In genomic region chr3:20295546-20295945, GRCm38 (mm10) we compare ENCODE assay signal across 22 mouse cellular contexts. TPM values are rescaled to one million over a fixed set of nuclear protein-coding genes. Genes with fewer than 3 reads are reported as not detected.
DNase-seq lines count a peak whose midpoint lies in the region; ATAC-seq and TF ChIP-seq lines count a peak whose summit lies in the region.
"Had no signal": no experiment of that assay in that cellular context is flagged by ENCODE, and none has a peak within 500 bp of the region (broad histone marks: within the 10 kb centered on the region; RNA-seq: fewer than 3 reads in every experiment).

No protein-coding gene starts in this region.

- no peak overlapping the region for H3K27ac ChIP-seq in MEL (ENCODE audit: control insufficient read depth, low read depth, low read length)

- no peak overlapping the region for H3K4me3 ChIP-seq in G1E (ENCODE audit: low read depth, low read length)
- H3K4me3 ChIP-seq in MEL (ENCODE audit: control insufficient read depth in 1 of 2, insufficient read depth in 1 of 2, low read depth in 2 of 2, low read length in 2 of 2): no peak overlapping the region

- intact Hi-C loops in gastrocnemius, postnatal 36 days (cut with DNase I): no loop called here

- TF ChIP-seq CTCF in G1E (IDR thresholded peaks at IDR 0.05; ENCODE audit: low read depth, low read length) (no peak), MEL (IDR thresholded peaks at IDR 0.05 in 2 of 3, conservative IDR thresholded peaks at IDR 0.05 in 1 of 3; ENCODE audit: control insufficient read depth in 1 of 3, insufficient read depth in 1 of 3, low read depth in 2 of 3, low read length in 3 of 3, poor library complexity in 1 of 3, severe bottlenecking in 1 of 3) (no peak)

- H3K27me3 ChIP-seq in G1E (ENCODE audit: insufficient read depth, low read length) (no peaks in the 10 kb centered on the region), MEL (ENCODE audit: control insufficient read depth in 1 of 2, insufficient read depth in 2 of 2, low read length in 2 of 2) (no peaks in the 10 kb centered on the region)
- H3K27me3 ChIP-seq: CH12.LX had no signal

- TF ChIP-seq EP300 in MEL (IDR thresholded peaks at IDR 0.05; ENCODE audit: low read depth in 1 of 2, low read length in 2 of 2): peak in 1 of 2 experiments; percentile 51; a peak in 1 of 4 replicates

- H3K4me1 ChIP-seq in G1E (ENCODE audit: insufficient read depth, low read depth, low read length) (peaks cover 34% of the 10 kb centered on the region), MEL (ENCODE audit: control insufficient read depth in 1 of 2, insufficient read depth in 2 of 2, low read length in 2 of 2) (peaks cover 0 to 5% of the 10 kb centered on the region in 2 experiments; a peak in 3 of 4 replicates)

- TF ChIP-seq RAD21 in MEL (IDR thresholded peaks at IDR 0.05; ENCODE audit: low read depth, low read length): no peak

- peak; percentile 79 for ATAC-seq in G1E (ENCODE audit: extremely low read depth, insufficient number of reproducible peaks, low FRiP score, poor library complexity, severe bottlenecking)
- ATAC-seq: activated CD4-positive, CD25-positive, alpha-beta regulatory T cell, adult 4 months; CD4-positive, CD25-positive, alpha-beta regulatory T cell, adult 4 months; Patski had no signal

- no peak overlapping the region for H3K9ac ChIP-seq in MEL (ENCODE audit: control insufficient read depth, low read depth, low read length, poor library complexity, severe bottlenecking)

- no peaks in the 10 kb centered on the region for H3K36me3 ChIP-seq in G1E (replicated peaks)
- H3K36me3 ChIP-seq in MEL (ENCODE audit: control insufficient read depth in 1 of 2, insufficient read depth in 2 of 2, low read length in 2 of 2): peaks cover 0 to 12% of the 10 kb centered on the region in 2 experiments; a peak in 2 of 4 replicates

- peak; percentile 1 for DNase-seq in G1E (ENCODE audit: low spot score)
- no peak for DNase-seq in MEL (ENCODE audit: low read depth, low spot score)
- DNase-seq in gastrocnemius, postnatal 36 days: no peak
- DNase-seq in layer of hippocampus, postnatal 36 days: no peak
- DNase-seq: adrenal gland, adult 2 months; adrenal gland, adult 8-10 months; adrenal gland, postnatal 10 days; adrenal gland, postnatal 14 days; adrenal gland, postnatal 25 days; adrenal gland, postnatal 36 days; B cell, adult 2 months; cerebellum, adult 11 months; cerebellum, adult 11-12 months; cerebellum, adult 18-20 months; cerebellum, adult 2 months; cerebellum, adult 8-10 months had no signal

- TF ChIP-seq POLR2A in MEL (IDR thresholded peaks at IDR 0.05; ENCODE audit: control insufficient read depth in 1 of 2, insufficient read depth in 1 of 2, low read depth in 1 of 2, low read length in 2 of 2, poor library complexity in 1 of 2): no peak

- H3K9me3 ChIP-seq in G1E (replicated peaks): no peaks in the 10 kb centered on the region
- H3K9me3 ChIP-seq in MEL (replicated peaks; ENCODE audit: insufficient read depth, low read length): no peaks in the 10 kb centered on the region

- H3K79me2 ChIP-seq in MEL (ENCODE audit: control insufficient read depth, insufficient read depth, low read length, poor library complexity): no peaks in the 10 kb centered on the region

TF ChIP-seq in MEL, 35 proteins besides CTCF, POLR2A, EP300 and RAD21:
- no peak for TF ChIP-seq BHLHE40 (IDR thresholded peaks at IDR 0.05; ENCODE audit: borderline replicate concordance, low read depth, low read length)
- TF ChIP-seq RCOR1 (IDR thresholded peaks at IDR 0.05; ENCODE audit: low read depth, low read length): no peak; the same call in 1 of the 2 replicates
- TF ChIP-seq TAL1 (IDR thresholded peaks at IDR 0.05; ENCODE audit: low read length): no peak
- no peak for TF ChIP-seq GATA1 (IDR thresholded peaks at IDR 0.05; ENCODE audit: low read depth, low read length)
- no peak for TF ChIP-seq CHD2 (IDR thresholded peaks at IDR 0.05; ENCODE audit: low read length)
- TF ChIP-seq POLR2AphosphoS2 (IDR thresholded peaks at IDR 0.05; ENCODE audit: low read length): no peak
- no peak for TF ChIP-seq HCFC1 (IDR thresholded peaks at IDR 0.05; ENCODE audit: low read depth, low read length)
- peak; percentile 31; the same call in 1 of the 2 replicates for TF ChIP-seq TCF12 (IDR thresholded peaks at IDR 0.05; ENCODE audit: low read depth, low read length)
- TF ChIP-seq MAFK (IDR thresholded peaks at IDR 0.05; ENCODE audit: borderline replicate concordance, low read depth, low read length): no peak
- TF ChIP-seq ZMIZ1 (IDR thresholded peaks at IDR 0.05; ENCODE audit: low read depth, low read length): no peak
- TF ChIP-seq E2F4 (IDR thresholded peaks at IDR 0.05; ENCODE audit: borderline replicate concordance, low read depth, low read length): no peak
- TF ChIP-seq JUND (IDR thresholded peaks at IDR 0.05; ENCODE audit: low read depth, low read length): no peak
- no peak for TF ChIP-seq POLR2AphosphoS5 (IDR thresholded peaks at IDR 0.05; ENCODE audit: borderline replicate concordance, low read depth, low read length)
- no peak for TF ChIP-seq MAZ (IDR thresholded peaks at IDR 0.05; ENCODE audit: low read depth, low read length)
- no peak for TF ChIP-seq GABPA (IDR thresholded peaks at IDR 0.05; ENCODE audit: low read depth, low read length)
- no peak for TF ChIP-seq SMC3 (IDR thresholded peaks at IDR 0.05; ENCODE audit: low read depth, low read length)
- TF ChIP-seq MEF2A (IDR thresholded peaks at IDR 0.05; ENCODE audit: extremely low read depth, insufficient replicate concordance, low read depth, low read length, poor library complexity, severe bottlenecking): 0 out of 2 replicates have a peak, but pooled peaks have one; percentile 35
- no peak for TF ChIP-seq SIN3A (IDR thresholded peaks at IDR 0.05; ENCODE audit: low read length)

RNA-seq across cellular contexts. Expression of gene Cpb1, which starts 20.0 kb away (rescaled TPM):
- not detected in 2 replicates for total RNA-seq in G1E (2014; fragmentation: Nextera tagmentation)
- 0.22 and 1.2 TPM in 2 replicates for total RNA-seq in G1E (2017)
- polyA plus RNA-seq in G1E (2012): not detected in 2 replicates
- not detected in 2 replicates for total RNA-seq in MEL (2012; rRNA removed)
- polyA plus RNA-seq in MEL (2012; ENCODE audit: insufficient read depth in 1 of 2, insufficient read length in 2 of 2, low read depth in 1 of 2, low replicate concordance in 2 of 2, missing spikeins in 1 of 2): not detected
- not detected for total RNA-seq in gastrocnemius, postnatal 36 days (2021)
- not detected for total RNA-seq in layer of hippocampus, postnatal 36 days (2021)
- total RNA-seq: CH12.LX, ES-E14 had no signal
- polyA plus RNA-seq: activated CD4-positive, CD25-positive, alpha-beta regulatory T cell, adult 4 months; C2C12; CD4-positive, CD25-positive, alpha-beta regulatory T cell, adult 4 months; Patski had no signal

RNA-seq across cellular contexts. Expression of gene Cpa3, which starts 53.6 kb away (rescaled TPM):
- total RNA-seq in G1E (2014; fragmentation: Nextera tagmentation) (185 and 247 TPM in 2 replicates), G1E (2017) (558 and 610 TPM in 2 replicates), MEL (2012; rRNA removed) (1.6 and 3.7 TPM in 2 replicates)
- polyA plus RNA-seq in G1E (2012) (3.4 TPM in 2 replicates), MEL (2012; ENCODE audit: insufficient read depth in 1 of 2, insufficient read length in 2 of 2, low read depth in 1 of 2, low replicate concordance in 2 of 2, missing spikeins in 1 of 2) (under 1 TPM in 1 of 2 experiments, not detected in 1; 0.24 TPM)
- 1 to 10 TPM; 1.9 to 3.0 TPM for total RNA-seq in gastrocnemius, postnatal 36 days (2021)
- under 1 TPM; 0.40 to 0.96 TPM for total RNA-seq in layer of hippocampus, postnatal 36 days (2021)
- total RNA-seq: CH12.LX, ES-E14 had no signal
- polyA plus RNA-seq: C2C12; cerebellum, adult 2 months; Patski had no signal

Comparison
In these comparisons a context has a peak if more than half of its experiments do, and no peak if none do; other contexts are left out.
1. RNA of gene Cpa3, which starts 53.6 kb away (total RNA-seq): 185 to 610 TPM in G1E; 1.6 to 3.7 TPM in MEL, 1.9 to 3.0 TPM in gastrocnemius, postnatal 36 days and 0.40 to 0.96 TPM in layer of hippocampus, postnatal 36 days; every median in the first group is over 10 times any median in the second.